Mouse (Mus musculus): ENCODE results near the gene Akap13. TPM values are rescaled to one million over a fixed set of nuclear protein-coding genes. Genes with fewer than 3 reads are reported as not detected.

Akap13 gene
- polyA plus RNA-seq, 1 experiment from 2014 or later: 24.9 TPM

DNA sequence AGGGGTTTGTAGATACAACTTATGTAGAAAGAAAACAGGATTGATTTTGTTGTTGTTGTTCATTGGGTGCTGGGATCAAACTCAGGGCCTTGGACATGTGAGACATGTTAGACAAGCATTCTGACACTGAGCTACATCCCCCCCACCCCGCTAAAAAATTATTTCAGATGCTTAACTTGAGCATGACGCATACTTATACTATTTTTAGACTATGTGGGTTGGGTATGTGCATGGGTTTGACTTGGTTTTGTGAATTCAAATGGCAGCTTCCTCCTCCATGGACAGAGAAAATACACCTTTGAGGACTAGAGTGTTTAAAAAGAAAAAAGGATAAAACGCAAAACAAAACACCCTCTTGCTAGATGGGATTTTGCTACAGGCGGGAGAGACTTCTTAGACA, 26.4 kb upstream of the Akap13 start:
- H3K4me3 ChIP-seq: no peak overlapping the region
- 93% methylated on average over 4 of the region's 4 CpGs for WGBS
- H3K27ac ChIP-seq: no peak overlapping the region
- no peaks in the 10 kb centered on the region for H3K36me3 ChIP-seq (replicated peaks)
- H3K4me1 ChIP-seq: peaks cover 6% of the 10 kb centered on the region; the same call in 1 of the 2 replicates
- H3K27me3 ChIP-seq (ENCODE audit: poor library complexity, severe bottlenecking): peaks cover 7% of the 10 kb centered on the region; the same call in 1 of the 2 replicates
- no peaks in the 10 kb centered on the region for H3K9me3 ChIP-seq
- DNase-seq (ENCODE audit: extremely low spot score, low spot score): no peak

DNA sequence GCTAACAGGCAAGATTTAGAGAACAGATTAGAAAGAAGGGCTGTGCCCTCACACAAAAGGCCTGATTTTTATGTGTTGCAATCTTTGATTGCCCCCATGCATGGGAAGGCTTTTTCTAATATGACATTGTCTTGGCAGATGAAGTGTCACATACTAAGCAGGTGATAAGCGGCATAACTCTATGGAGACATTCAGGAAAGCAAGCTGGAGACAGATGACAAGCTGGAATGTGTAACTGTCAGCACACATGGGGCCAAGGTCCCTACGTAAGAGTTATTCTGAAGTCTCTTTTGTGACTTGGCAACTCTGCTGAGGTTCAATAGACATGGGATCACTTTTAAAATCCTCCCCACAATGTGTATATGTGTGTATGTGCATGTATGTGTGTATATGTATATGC, 24.8 kb upstream of the Akap13 start:
- Histone ChIP-seq H3K27me3 (ENCODE audit: poor library complexity, severe bottlenecking) (peaks cover 11% of the 10 kb centered on the region; the same call in 1 of the 2 replicates), H3K4me1 (0 out of 2 replicates have a peak, but pooled peaks cover 3% of the 10 kb centered on the region), H3K9me3 (no peaks in the 10 kb centered on the region), H3K27ac (no peak overlapping the region), H3K36me3 (replicated peaks) (no peaks in the 10 kb centered on the region), H3K4me3 (no peak overlapping the region)
- DNase-seq (ENCODE audit: extremely low spot score, low spot score): no peak
- 86% methylated on average over 2 of the region's 2 CpGs for WGBS

DNA sequence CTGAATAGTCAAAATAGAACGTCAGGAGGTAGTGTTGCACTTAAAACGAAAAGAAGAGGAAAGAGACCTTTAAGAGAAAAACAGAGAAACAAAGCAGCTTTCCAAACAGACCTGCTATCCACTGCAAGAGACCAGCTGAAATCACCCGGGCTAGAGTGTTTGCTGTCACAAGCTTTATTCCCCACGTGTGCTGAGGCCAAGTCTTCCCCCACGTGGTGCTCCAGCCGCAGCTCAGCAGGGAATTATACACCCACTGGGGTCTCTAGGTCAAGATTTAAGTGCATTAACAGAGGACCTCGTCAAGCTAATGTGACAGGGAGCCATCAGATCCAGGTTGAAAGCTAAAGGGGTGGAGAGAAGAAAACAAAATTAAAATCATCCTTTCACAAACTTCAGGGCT, 24.3 kb upstream of the Akap13 start:
- Histone ChIP-seq H3K36me3 (replicated peaks) (no peaks in the 10 kb centered on the region), H3K9me3 (no peaks in the 10 kb centered on the region), H3K4me3 (no peak overlapping the region), H3K27ac (no peak overlapping the region), H3K27me3 (ENCODE audit: poor library complexity, severe bottlenecking) (peaks cover 11% of the 10 kb centered on the region; the same call in 1 of the 2 replicates), H3K4me1 (0 out of 2 replicates have a peak, but pooled peaks cover 3% of the 10 kb centered on the region)
- DNase-seq (ENCODE audit: extremely low spot score, low spot score): no peak
- WGBS: 42% methylated on average over 7 of the region's 7 CpGs

DNA sequence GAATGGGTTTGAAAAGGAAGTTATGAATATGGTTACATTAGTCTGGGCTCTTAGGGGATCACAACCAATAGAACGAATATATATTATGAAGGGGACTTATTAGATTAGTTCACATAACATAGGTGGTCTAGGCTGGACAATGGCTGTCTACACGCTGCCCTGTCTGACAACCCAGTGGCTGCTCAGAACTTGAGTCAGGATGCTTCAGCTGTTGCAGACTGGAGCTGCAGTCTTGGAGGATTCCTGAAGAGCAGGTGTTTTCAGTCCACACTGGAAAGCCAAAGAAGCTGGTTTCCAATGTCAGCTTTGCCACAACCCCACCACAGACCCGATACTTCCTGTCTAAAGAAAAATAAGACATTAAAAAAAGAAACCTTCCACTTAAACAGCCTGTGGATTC, 23.3 kb upstream of the Akap13 start:
- Histone ChIP-seq H3K4me1 (0 out of 2 replicates have a peak, but pooled peaks cover 5% of the 10 kb centered on the region), H3K36me3 (replicated peaks) (no peaks in the 10 kb centered on the region), H3K27me3 (ENCODE audit: poor library complexity, severe bottlenecking) (peaks cover 11% of the 10 kb centered on the region; the same call in 1 of the 2 replicates), H3K4me3 (no peak overlapping the region), H3K9me3 (no peaks in the 10 kb centered on the region), H3K27ac (no peak overlapping the region)
- DNase-seq (ENCODE audit: extremely low spot score, low spot score): no peak
- WGBS: 87% methylated on average over 3 of the region's 3 CpGs

DNA sequence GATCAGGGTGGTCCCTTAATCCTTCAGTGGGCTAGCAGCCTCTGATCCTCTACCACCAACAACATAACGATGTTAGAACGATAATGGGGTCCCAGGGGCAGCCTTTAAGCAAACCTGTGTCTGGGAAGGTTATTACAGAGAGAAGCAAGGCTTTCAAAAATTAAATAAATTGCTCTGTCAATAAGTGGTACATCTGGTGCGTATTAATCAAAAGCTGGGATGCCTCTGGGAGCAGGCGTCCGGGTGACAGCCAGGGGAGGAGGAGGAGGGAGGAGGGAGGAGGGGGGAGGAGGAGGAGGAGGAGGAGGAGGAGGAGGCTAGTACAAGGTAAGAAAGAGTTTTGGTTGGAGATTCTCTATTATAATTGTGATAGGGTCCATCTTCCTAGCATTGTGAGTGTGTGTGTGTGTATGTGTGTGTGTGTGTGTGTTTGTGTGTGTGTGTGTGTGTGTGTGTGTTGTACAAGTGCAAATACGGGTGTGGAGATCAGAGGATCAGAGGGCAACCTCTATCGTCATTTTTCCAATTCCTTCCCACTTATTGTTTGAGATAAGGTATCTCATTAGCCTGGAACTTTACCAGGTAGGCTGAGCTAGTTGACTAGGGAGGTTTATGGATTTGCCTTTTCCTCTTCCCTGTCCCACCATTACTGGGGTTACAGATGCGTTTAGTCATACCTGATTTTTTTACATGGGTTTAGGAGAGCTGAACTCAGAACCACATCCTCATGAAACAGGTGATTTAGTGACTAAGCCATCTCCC, 18.7 kb upstream of the Akap13 start:
- 71% methylated on average over 6 of the region's 8 CpGs for WGBS
- no peak overlapping the region for H3K27ac ChIP-seq
- no peak for DNase-seq (ENCODE audit: extremely low spot score, low spot score)
- no peaks in the 10 kb centered on the region for H3K36me3 ChIP-seq (replicated peaks)
- H3K27me3 ChIP-seq (ENCODE audit: poor library complexity, severe bottlenecking): peaks cover 8% of the 10 kb centered on the region; the same call in 1 of the 2 replicates
- H3K9me3 ChIP-seq: no peaks in the 10 kb centered on the region
- 0 out of 2 replicates have a peak, but pooled peaks cover 3% of the 10 kb centered on the region for H3K4me1 ChIP-seq
- no peak overlapping the region for H3K4me3 ChIP-seq

DNA sequence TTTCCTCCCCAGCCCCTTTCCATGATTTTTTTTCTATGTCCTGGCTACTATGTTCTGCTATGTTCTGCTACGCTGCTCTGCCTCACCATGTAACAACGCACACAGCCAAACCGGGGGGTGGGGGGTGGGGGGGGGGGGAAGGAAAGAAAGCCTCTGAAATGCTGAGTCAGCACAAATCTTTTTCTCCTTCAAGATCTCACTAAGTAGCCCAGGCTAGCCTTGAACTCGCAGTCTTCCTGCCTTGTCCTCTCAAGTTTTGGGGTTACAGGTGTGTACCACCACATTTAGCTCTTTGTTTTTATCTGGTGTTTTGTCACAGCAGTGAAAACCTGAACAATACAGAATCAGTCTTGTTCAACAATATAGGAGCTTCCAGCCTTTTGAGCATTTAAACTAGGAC, 15.8 kb upstream of the Akap13 start:
- WGBS: 86% methylated on average over 4 of the region's 4 CpGs
- no peaks in the 10 kb centered on the region for H3K27me3 ChIP-seq (ENCODE audit: poor library complexity, severe bottlenecking)
- no peak for DNase-seq (ENCODE audit: extremely low spot score, low spot score)
- 0 out of 2 replicates have a peak, but pooled peaks cover 3% of the 10 kb centered on the region for H3K4me1 ChIP-seq
- no peaks in the 10 kb centered on the region for H3K36me3 ChIP-seq (replicated peaks)
- H3K27ac ChIP-seq: no peak overlapping the region
- H3K9me3 ChIP-seq: peaks cover 4% of the 10 kb centered on the region; the same call in 1 of the 2 replicates
- H3K4me3 ChIP-seq: no peak overlapping the region

DNA sequence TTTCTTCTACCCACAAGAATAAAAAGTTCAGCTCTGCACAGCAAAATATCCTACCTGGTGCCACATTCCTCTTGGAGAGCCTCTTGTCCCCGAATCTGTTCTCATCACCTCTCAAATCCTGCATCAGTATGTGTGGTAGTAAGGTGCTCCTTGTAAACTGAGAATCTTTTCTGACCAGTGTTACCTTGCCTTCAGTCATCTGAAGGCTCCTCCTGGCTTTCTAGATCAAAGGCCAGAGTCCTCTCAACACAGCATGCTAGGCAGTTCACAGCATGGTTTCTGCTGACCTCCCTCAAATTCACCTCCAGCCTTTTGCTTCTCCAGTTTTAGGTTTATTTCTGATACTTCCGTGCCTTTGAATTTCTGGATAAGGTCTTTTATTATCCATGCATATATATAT, 15.1 kb upstream of the Akap13 start:
- 80% methylated on average over 2 of the region's 2 CpGs for WGBS
- peaks cover 4% of the 10 kb centered on the region; the same call in 1 of the 2 replicates for H3K9me3 ChIP-seq
- DNase-seq (ENCODE audit: extremely low spot score, low spot score): no peak
- no peak overlapping the region for H3K27ac ChIP-seq
- no peak overlapping the region for H3K4me3 ChIP-seq
- no peaks in the 10 kb centered on the region for H3K27me3 ChIP-seq (ENCODE audit: poor library complexity, severe bottlenecking)
- no peaks in the 10 kb centered on the region for H3K36me3 ChIP-seq (replicated peaks)
- 0 out of 2 replicates have a peak, but pooled peaks cover 3% of the 10 kb centered on the region for H3K4me1 ChIP-seq

DNA sequence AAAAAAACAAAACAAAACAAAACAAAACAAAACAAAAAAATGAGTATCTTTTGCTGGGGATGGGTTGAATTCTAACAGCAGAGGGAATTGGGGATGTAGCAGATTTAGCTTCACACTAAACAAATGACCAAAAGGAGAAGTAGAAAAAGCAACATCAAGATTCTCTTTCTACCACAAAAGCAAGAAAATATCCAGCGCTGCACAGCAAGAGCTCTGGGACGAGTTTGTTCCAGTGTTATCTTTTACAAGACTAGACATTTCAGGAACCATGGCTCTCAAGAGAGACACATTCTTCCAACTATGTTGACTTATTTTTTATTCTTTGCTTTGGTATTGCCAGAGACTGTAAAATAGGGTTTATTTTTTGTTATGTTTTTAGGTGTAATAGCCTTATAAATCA, 13.4 kb upstream of the Akap13 start:
- Histone ChIP-seq H3K4me3 (no peak overlapping the region), H3K27ac (no peak overlapping the region), H3K9me3 (peaks cover 4% of the 10 kb centered on the region; the same call in 1 of the 2 replicates), H3K36me3 (replicated peaks) (no peaks in the 10 kb centered on the region), H3K27me3 (ENCODE audit: poor library complexity, severe bottlenecking) (no peaks in the 10 kb centered on the region), H3K4me1 (no peaks in the 10 kb centered on the region)
- WGBS: 93% methylated on average over 2 of the region's 2 CpGs
- no peak for DNase-seq (ENCODE audit: extremely low spot score, low spot score)

DNA sequence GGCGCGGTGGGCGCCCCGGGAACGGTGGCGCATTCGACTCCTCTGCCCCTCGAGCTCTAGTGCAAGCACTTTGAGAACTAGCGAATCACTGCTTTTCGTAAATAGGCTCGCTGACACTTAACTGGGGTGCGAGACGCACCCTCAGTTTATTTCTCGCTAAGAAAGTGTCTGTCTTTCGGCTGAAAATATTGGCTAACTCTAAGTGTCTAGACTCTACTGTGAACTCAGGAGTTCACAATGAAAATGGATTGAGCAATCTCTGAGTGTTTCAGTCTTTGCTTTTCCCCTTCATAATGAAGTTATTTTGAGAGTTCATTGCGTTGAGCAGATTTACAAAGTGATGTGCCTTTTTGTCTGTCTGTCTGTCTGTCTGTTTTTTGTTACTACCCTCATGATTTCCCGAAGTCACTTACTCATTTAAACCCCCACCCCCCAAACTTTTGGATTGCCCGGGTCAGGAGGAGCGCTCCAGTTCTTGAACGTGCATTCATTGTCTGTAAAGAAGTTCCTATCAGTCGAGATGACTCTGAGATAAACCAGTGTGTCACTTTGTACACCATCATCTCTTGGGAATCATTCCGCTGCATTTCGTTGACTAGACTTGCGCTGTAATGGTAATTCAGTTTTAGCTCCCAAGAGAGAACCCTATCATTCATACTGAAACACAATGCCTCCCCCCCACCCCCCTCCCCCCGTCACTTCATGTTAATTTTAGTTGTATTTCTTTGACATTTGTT, 986 bp downstream of the Akap13 start:
- no peaks in the 10 kb centered on the region for H3K9me3 ChIP-seq
- peaks cover 14% of the 10 kb centered on the region for H3K4me1 ChIP-seq
- no peaks in the 10 kb centered on the region for H3K27me3 ChIP-seq (ENCODE audit: poor library complexity, severe bottlenecking)
- H3K4me3 ChIP-seq: peak overlapping the region; percentile 93
- no peaks in the 10 kb centered on the region for H3K36me3 ChIP-seq (replicated peaks)
- no peak for DNase-seq (ENCODE audit: extremely low spot score, low spot score)
- peak overlapping the region; percentile 98 for H3K27ac ChIP-seq
- WGBS: 2% methylated on average over 25 of the region's 25 CpGs

DNA sequence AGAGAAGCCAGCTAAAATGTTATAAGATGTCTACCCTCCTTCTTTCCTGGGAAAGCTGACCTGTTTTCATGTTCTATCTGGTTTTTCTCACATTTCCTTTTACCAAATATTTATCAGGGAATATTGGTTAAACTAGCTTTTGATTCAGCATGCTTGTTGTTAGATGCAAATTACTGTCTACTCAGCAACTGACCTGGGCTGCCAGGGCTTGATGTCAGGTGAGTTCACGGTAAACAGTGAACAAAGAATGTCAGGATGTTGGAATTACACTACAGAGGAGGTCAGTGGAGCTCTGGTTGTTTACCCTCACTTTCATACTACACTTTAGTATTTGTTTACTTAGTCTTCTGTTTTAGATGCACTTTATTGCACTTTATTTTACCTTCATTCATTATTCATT, 5.0 kb downstream of the Akap13 start:
- H3K27ac ChIP-seq: no peak overlapping the region
- DNase-seq (ENCODE audit: extremely low spot score, low spot score): no peak
- 84% methylated on average over 1 of the region's 1 CpGs for WGBS
- no peaks in the 10 kb centered on the region for H3K27me3 ChIP-seq (ENCODE audit: poor library complexity, severe bottlenecking)
- H3K4me3 ChIP-seq: no peak overlapping the region
- no peaks in the 10 kb centered on the region for H3K9me3 ChIP-seq
- peaks cover 14% of the 10 kb centered on the region for H3K4me1 ChIP-seq
- H3K36me3 ChIP-seq (replicated peaks): no peaks in the 10 kb centered on the region

DNA sequence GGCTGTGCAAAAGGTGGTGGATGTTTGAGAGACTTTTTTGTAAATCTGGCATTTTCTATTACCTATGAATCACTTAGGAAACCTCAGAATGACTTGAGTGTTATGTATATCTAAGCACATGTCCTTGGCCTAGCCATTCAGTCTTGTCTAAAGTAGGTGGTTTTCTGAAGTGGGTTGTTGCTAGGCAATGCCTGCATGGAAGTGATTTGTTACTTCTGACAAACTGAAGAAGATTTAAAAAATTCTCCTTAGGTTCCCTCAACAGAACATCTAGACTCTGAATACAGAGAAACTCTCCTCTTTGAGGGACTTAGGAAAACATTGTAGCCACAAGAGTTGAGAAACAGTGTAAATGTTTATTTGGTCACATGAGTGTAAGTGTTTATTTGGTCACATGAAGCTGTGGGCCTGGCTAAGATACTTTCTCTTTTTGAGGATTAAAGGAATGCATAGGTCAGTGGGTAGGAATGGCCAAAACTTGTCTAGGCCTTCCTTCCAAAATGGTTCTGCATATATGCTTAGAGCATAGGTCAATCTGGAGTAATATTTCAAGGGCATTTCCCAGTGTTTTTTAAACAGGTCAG, 8.3 kb downstream of the Akap13 start:
- H3K27ac ChIP-seq: no peak overlapping the region
- no peaks in the 10 kb centered on the region for H3K27me3 ChIP-seq (ENCODE audit: poor library complexity, severe bottlenecking)
- H3K4me3 ChIP-seq: no peak overlapping the region
- no peaks in the 10 kb centered on the region for H3K36me3 ChIP-seq (replicated peaks)
- peaks cover 14% of the 10 kb centered on the region for H3K4me1 ChIP-seq
- H3K9me3 ChIP-seq: no peaks in the 10 kb centered on the region
- DNase-seq (ENCODE audit: extremely low spot score, low spot score): no peak

DNA sequence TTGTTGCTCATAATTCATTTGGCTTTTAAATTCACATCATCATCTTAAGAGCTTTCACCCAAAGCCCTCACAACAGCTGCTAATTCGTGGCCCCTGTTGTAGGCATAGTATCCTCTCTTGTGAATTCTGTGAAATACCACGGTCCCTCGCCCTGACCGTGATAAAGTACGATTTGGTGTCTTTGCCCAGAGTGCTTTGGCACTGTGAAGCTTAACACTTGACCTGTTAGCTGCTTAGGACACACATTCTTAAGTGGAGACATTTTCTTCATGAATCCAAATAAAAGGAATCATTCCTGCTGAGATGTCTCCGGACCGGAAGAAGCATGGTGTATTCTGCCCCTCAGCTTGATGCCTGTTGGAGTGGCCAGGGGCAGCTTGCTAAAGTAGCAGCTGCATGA, 12.5 kb downstream of the Akap13 start:
- H3K9me3 ChIP-seq: no peaks in the 10 kb centered on the region
- DNase-seq (ENCODE audit: extremely low spot score, low spot score): no peak
- peaks cover 42% of the 10 kb centered on the region for H3K4me1 ChIP-seq
- no peaks in the 10 kb centered on the region for H3K36me3 ChIP-seq (replicated peaks)
- H3K4me3 ChIP-seq: no peak overlapping the region
- no peaks in the 10 kb centered on the region for H3K27me3 ChIP-seq (ENCODE audit: poor library complexity, severe bottlenecking)
- H3K27ac ChIP-seq: no peak overlapping the region
- 72% methylated on average over 7 of the region's 7 CpGs for WGBS
